Mouse (Mus musculus) intestine, embryonic 15.5 days (tissue): ENCODE measurements around the gene Slco6d1. TPM values are rescaled to one million over a fixed set of nuclear protein-coding genes. Genes with fewer than 3 reads are reported as not detected.
"Not testable (repeated sequence)": the region's sequence is repeated elsewhere in the genome, so short reads cannot be mapped to it uniquely, and the experiment has no call there.

Experiments
- ATAC-seq: fragments of 200-750 bp; cut with Nextera tagmentation; 2 replicates; pipeline ENCODE4 v1.8.0; 2017; ENCODE audit warnings: moderate TSS enrichment, moderate library complexity
- H3K27ac ChIP-seq: fragments of 300-500 bp; sonication (generic); 2 replicates; pipeline ENCODE4 v1.5.1; 2015; ENCODE audit warnings: mild to moderate bottlenecking, inconsistent platforms
- H3K27me3 ChIP-seq: fragments of 300-500 bp; sonication (generic); replicated peaks from 2 replicates; pipeline ENCODE4 v1.6.1; 2015; ENCODE audit warnings: inconsistent platforms
- H3K36me3 ChIP-seq: fragments of 300-500 bp; sonication (generic); 2 replicates; pipeline ENCODE4 v1.6.1; 2015; ENCODE audit warnings: inconsistent platforms
- H3K4me1 ChIP-seq: fragments of 300-500 bp; sonication (generic); replicated peaks from 2 replicates; pipeline ENCODE4 v1.6.1; 2015; ENCODE audit warnings: inconsistent platforms
- H3K4me2 ChIP-seq: fragments of 300-500 bp; sonication (generic); replicated peaks from 2 replicates; pipeline ENCODE4 v1.6.1; 2015; ENCODE audit warnings: mild to moderate bottlenecking, inconsistent platforms
- H3K4me3 ChIP-seq: fragments of 300-500 bp; sonication (generic); replicated peaks from 2 replicates; pipeline ENCODE4 v1.5.1; 2015; ENCODE audit warnings: inconsistent platforms
- H3K9ac ChIP-seq: fragments of 300-500 bp; sonication (generic); 2 replicates; pipeline ENCODE4 v1.6.1; 2015; ENCODE audit warnings: inconsistent platforms
- H3K9me3 ChIP-seq: fragments of 300-500 bp; sonication (generic); 2 replicates; pipeline ENCODE4 v1.6.1; 2016; ENCODE audit warnings: inconsistent platforms
- WGBS: fragments of 180-500 bp; shearing (Covaris S2); methylation state at CpG from one replicate; pipeline ENCODE4 v1.1.7; 2015; 5-methylcytosine and 5-hydroxymethylcytosine counted together
- polyA plus RNA-seq: library from polyadenylated mRNA; unstranded; fragments of >200 nt; fragmentation: Nextera tagmentation; extraction: Ambion mirVana; gene quantifications from 2 replicates; pipeline ENCODE4 v1.2.1, GENCODE M21; 2015

Gene Slco6d1
- not detected in 2 replicates for polyA plus RNA-seq

- 85% methylated on average over 10 of the region's 10 CpGs for WGBS
- H3K9ac ChIP-seq: no peak within 1 kb of the TSS
These were observed at the start of gene Slco6d1 for GRCm38 (mm10) chr1:98420824-98421223. Gene Slco6d1 (plus strand): TSS chr1:98421124.

GRCm38 (mm10) chr1:98392001-98392400 lies 28.9 kb upstream of the Slco6d1 start:
- H3K9me3 ChIP-seq: no peaks in the 10 kb centered on the region
- H3K27ac ChIP-seq: no peak overlapping the region
- no peak overlapping the region for H3K9ac ChIP-seq
- H3K4me3 ChIP-seq: no peak overlapping the region
- no peaks in the 10 kb centered on the region for H3K36me3 ChIP-seq
- no peak for ATAC-seq
- no peaks in the 10 kb centered on the region for H3K27me3 ChIP-seq
- H3K4me2 ChIP-seq: no peak overlapping the region
- H3K4me1 ChIP-seq: no peaks in the 10 kb centered on the region

More at GRCm38 (mm10) chr1:98420824-98421223, at the start of gene Slco6d1:
- H3K36me3 ChIP-seq: no peaks in the 10 kb centered on the region
- H3K4me2 ChIP-seq: no peak within 1 kb of the TSS
- no peaks in the 10 kb centered on the region for H3K27me3 ChIP-seq
- ATAC-seq: no peak
- H3K4me1 ChIP-seq: no peaks in the 10 kb centered on the region
- no peak within 1 kb of the TSS for H3K27ac ChIP-seq
- H3K4me3 ChIP-seq: no peak within 1 kb of the TSS
- no peaks in the 10 kb centered on the region for H3K9me3 ChIP-seq

- H3K4me1 ChIP-seq: no peaks in the 10 kb centered on the region
- H3K4me3 ChIP-seq: no peak overlapping the region
- H3K4me2 ChIP-seq: no peak overlapping the region
- H3K27ac ChIP-seq: no peak overlapping the region
- no peak overlapping the region for H3K9ac ChIP-seq
- no peaks in the 10 kb centered on the region for H3K27me3 ChIP-seq
- ATAC-seq: no peak
- H3K9me3 ChIP-seq: no peaks in the 10 kb centered on the region
- WGBS: 86% methylated on average over 4 of the region's 4 CpGs
- H3K36me3 ChIP-seq: no peaks in the 10 kb centered on the region
These were observed 27.0 kb downstream of the Slco6d1 start for GRCm38 (mm10) chr1:98447929-98448328.

- H3K4me1 ChIP-seq, H3K4me3 ChIP-seq, H3K9ac ChIP-seq, ATAC-seq, H3K27me3 ChIP-seq, H3K9me3 ChIP-seq, H3K4me2 ChIP-seq, H3K27ac ChIP-seq, H3K36me3 ChIP-seq: not testable (repeated sequence)
- 88% methylated on average over 8 of the region's 8 CpGs for WGBS
These were observed 38.3 kb downstream of the Slco6d1 start for GRCm38 (mm10) chr1:98459224-98459623.

- H3K4me3 ChIP-seq, H3K4me2 ChIP-seq, H3K27me3 ChIP-seq, H3K9me3 ChIP-seq, ATAC-seq, H3K27ac ChIP-seq, H3K4me1 ChIP-seq, H3K36me3 ChIP-seq, H3K9ac ChIP-seq: not testable (repeated sequence)
- 90% methylated on average over 1 of the region's 1 CpGs for WGBS
These were observed 55.5 kb downstream of the Slco6d1 start for GRCm38 (mm10) chr1:98476381-98476780.

GRCm38 (mm10) chr1:98479243-98479642 lies 58.3 kb downstream of the Slco6d1 start:
- Histone ChIP-seq H3K4me3 (no peak overlapping the region), H3K4me2 (no peak overlapping the region), H3K9ac (no peak overlapping the region), H3K36me3 (no peaks in the 10 kb centered on the region), H3K9me3 (no peaks in the 10 kb centered on the region), H3K27me3 (no peaks in the 10 kb centered on the region), H3K4me1 (no peaks in the 10 kb centered on the region), H3K27ac (no peak overlapping the region)
- ATAC-seq: no peak
- 61% methylated on average over 2 of the region's 2 CpGs for WGBS

GRCm38 (mm10) chr1:98505982-98506381 lies 85.1 kb downstream of the Slco6d1 start:
- H3K4me3 ChIP-seq: no peak overlapping the region
- no peak for ATAC-seq
- no peaks in the 10 kb centered on the region for H3K36me3 ChIP-seq
- H3K4me2 ChIP-seq: no peak overlapping the region
- no peak overlapping the region for H3K9ac ChIP-seq
- no peak overlapping the region for H3K27ac ChIP-seq
- H3K4me1 ChIP-seq: no peaks in the 10 kb centered on the region
- WGBS: 79% methylated on average over 2 of the region's 2 CpGs
- no peaks in the 10 kb centered on the region for H3K27me3 ChIP-seq
- no peaks in the 10 kb centered on the region for H3K9me3 ChIP-seq

- 87% methylated on average over 2 of the region's 2 CpGs for WGBS
- H3K4me2 ChIP-seq: no peak overlapping the region
- H3K4me3 ChIP-seq: no peak overlapping the region
- no peak for ATAC-seq
- no peaks in the 10 kb centered on the region for H3K9me3 ChIP-seq
- H3K4me1 ChIP-seq: no peaks in the 10 kb centered on the region
- H3K9ac ChIP-seq: no peak overlapping the region
- H3K27me3 ChIP-seq: no peaks in the 10 kb centered on the region
- H3K36me3 ChIP-seq: no peaks in the 10 kb centered on the region
- no peak overlapping the region for H3K27ac ChIP-seq
These were observed 102.1 kb downstream of the Slco6d1 start for GRCm38 (mm10) chr1:98522977-98523376.

GRCm38 (mm10) chr1:98523537-98523936 lies 102.6 kb downstream of the Slco6d1 start:
- H3K4me1 ChIP-seq: no peaks in the 10 kb centered on the region
- no peaks in the 10 kb centered on the region for H3K27me3 ChIP-seq
- no peaks in the 10 kb centered on the region for H3K36me3 ChIP-seq
- no peak for ATAC-seq
- H3K9me3 ChIP-seq: no peaks in the 10 kb centered on the region
- no peak overlapping the region for H3K9ac ChIP-seq
- H3K27ac ChIP-seq: no peak overlapping the region
- H3K4me2 ChIP-seq: no peak overlapping the region
- H3K4me3 ChIP-seq: no peak overlapping the region

- H3K9ac ChIP-seq, H3K36me3 ChIP-seq, H3K4me3 ChIP-seq, H3K9me3 ChIP-seq, H3K27me3 ChIP-seq, H3K4me2 ChIP-seq, H3K4me1 ChIP-seq, H3K27ac ChIP-seq: not testable (repeated sequence)
- 56% methylated on average over 2 of the region's 2 CpGs for WGBS
- peak; percentile 72 for ATAC-seq
These were observed 107.4 kb downstream of the Slco6d1 start for GRCm38 (mm10) chr1:98528368-98528767.

- no peaks in the 10 kb centered on the region for H3K4me1 ChIP-seq
- no peak overlapping the region for H3K9ac ChIP-seq
- WGBS: 65% methylated on average over 2 of the region's 2 CpGs
- ATAC-seq: no peak
- no peaks in the 10 kb centered on the region for H3K36me3 ChIP-seq
- no peak overlapping the region for H3K4me2 ChIP-seq
- H3K27me3 ChIP-seq: no peaks in the 10 kb centered on the region
- no peaks in the 10 kb centered on the region for H3K9me3 ChIP-seq
- no peak overlapping the region for H3K4me3 ChIP-seq
- no peak overlapping the region for H3K27ac ChIP-seq
These were observed 124.4 kb downstream of the Slco6d1 start for GRCm38 (mm10) chr1:98545372-98545771.

- Histone ChIP-seq H3K36me3 (no peaks in the 10 kb centered on the region), H3K27me3 (no peaks in the 10 kb centered on the region), H3K27ac (no peak overlapping the region), H3K9me3 (no peaks in the 10 kb centered on the region), H3K4me3 (no peak overlapping the region), H3K9ac (no peak overlapping the region), H3K4me1 (no peaks in the 10 kb centered on the region), H3K4me2 (no peak overlapping the region)
- ATAC-seq: no peak
- 84% methylated on average over 2 of the region's 2 CpGs for WGBS
These were observed 133.5 kb downstream of the Slco6d1 start for GRCm38 (mm10) chr1:98554388-98554787.

- no peak overlapping the region for H3K9ac ChIP-seq
- H3K4me3 ChIP-seq: no peak overlapping the region
- no peaks in the 10 kb centered on the region for H3K36me3 ChIP-seq
- ATAC-seq: no peak
- no peaks in the 10 kb centered on the region for H3K9me3 ChIP-seq
- no peaks in the 10 kb centered on the region for H3K4me1 ChIP-seq
- H3K27me3 ChIP-seq: no peaks in the 10 kb centered on the region
- H3K4me2 ChIP-seq: no peak overlapping the region
- no peak overlapping the region for H3K27ac ChIP-seq
These were observed 144.8 kb downstream of the Slco6d1 start for GRCm38 (mm10) chr1:98565701-98566100.
